Mouse (Mus musculus): ENCODE results near the gene Ceacam1.
"Not testable (repeated sequence)": the region's sequence is repeated elsewhere in the genome, so short reads cannot be mapped to it uniquely, and the experiment has no call there.

Ceacam1 gene

GRCm38 (mm10) chr7:25439978-25440815, 37.2 kb downstream of the Ceacam1 start:
- no peak for DNase-seq (ENCODE audit: low read depth, low spot score)

- DNase-seq (ENCODE audit: low read depth, low spot score) = no peak
These were observed 38.1 kb downstream of the Ceacam1 start for GRCm38 (mm10) chr7:25439124-25439822.

- no peak for DNase-seq (ENCODE audit: low read depth, low spot score)
These were observed 40.7 kb downstream of the Ceacam1 start for GRCm38 (mm10) chr7:25436704-25437103.

- DNase-seq (ENCODE audit: low read depth, low spot score) = no peak
These were observed 41.2 kb downstream of the Ceacam1 start for GRCm38 (mm10) chr7:25436226-25436625.

GRCm38 (mm10) chr7:25435546-25435851, 41.9 kb downstream of the Ceacam1 start:
- no peak for DNase-seq (ENCODE audit: low read depth, low spot score)

- DNase-seq (ENCODE audit: low read depth, low spot score) = no peak
These were observed 42.5 kb downstream of the Ceacam1 start for GRCm38 (mm10) chr7:25434654-25435545.

- no peak for DNase-seq (ENCODE audit: low read depth, low spot score)
These were observed 43.4 kb downstream of the Ceacam1 start for GRCm38 (mm10) chr7:25433781-25434560.

GRCm38 (mm10) chr7:25433007-25433541, 44.3 kb downstream of the Ceacam1 start:
- no peak for DNase-seq (ENCODE audit: low read depth, low spot score)

- no peak for DNase-seq (ENCODE audit: low read depth, low spot score)
These were observed 45.0 kb downstream of the Ceacam1 start for GRCm38 (mm10) chr7:25432381-25432780.

- DNase-seq (ENCODE audit: low read depth, low spot score) = no peak
These were observed 47.3 kb downstream of the Ceacam1 start for GRCm38 (mm10) chr7:25429886-25430784.

- DNase-seq (ENCODE audit: low read depth, low spot score) = no peak
These were observed 49.1 kb downstream of the Ceacam1 start for GRCm38 (mm10) chr7:25428321-25428720.

GRCm38 (mm10) chr7:25427144-25427543, 50.3 kb downstream of the Ceacam1 start:
- DNase-seq (ENCODE audit: low read depth, low spot score) = no peak

GRCm38 (mm10) chr7:25426380-25426779, 51.0 kb downstream of the Ceacam1 start:
- not testable (repeated sequence) for DNase-seq (ENCODE audit: low read depth, low spot score)

GRCm38 (mm10) chr7:25424429-25424828, 53.0 kb downstream of the Ceacam1 start:
- peak; percentile 65 for DNase-seq (ENCODE audit: low read depth, low spot score)

- no peak for DNase-seq (ENCODE audit: low read depth, low spot score)
These were observed 55.0 kb downstream of the Ceacam1 start for GRCm38 (mm10) chr7:25422286-25422841.

GRCm38 (mm10) chr7:25419943-25420342, 57.5 kb downstream of the Ceacam1 start:
- DNase-seq (ENCODE audit: low read depth, low spot score) = no peak

GRCm38 (mm10) chr7:25419536-25419935, 57.9 kb downstream of the Ceacam1 start:
- no peak for DNase-seq (ENCODE audit: low read depth, low spot score)

GRCm38 (mm10) chr7:25417597-25417996, 59.8 kb downstream of the Ceacam1 start:
- DNase-seq (ENCODE audit: low read depth, low spot score) = no peak

GRCm38 (mm10) chr7:25412833-25413441, 64.5 kb downstream of the Ceacam1 start, which contains the start of gene Cxcl17:
Gene Cxcl17, minus strand, starts transcription at chr7:25412886.
- no peak for DNase-seq (ENCODE audit: low read depth, low spot score)

Data from retina, adult 2 months (tissue).